Mouse (Mus musculus): ENCODE results near the gene Slc24a4. TPM values are rescaled to one million over a fixed set of nuclear protein-coding genes. Genes with fewer than 3 reads are reported as not detected.
A peak's percentile ranks its signal among the peaks of the same experiment; 100 is the strongest.

The Slc24a4 gene
- polyA plus RNA-seq, 1 experiment from 2014 or later = 0.89 TPM

DNA sequence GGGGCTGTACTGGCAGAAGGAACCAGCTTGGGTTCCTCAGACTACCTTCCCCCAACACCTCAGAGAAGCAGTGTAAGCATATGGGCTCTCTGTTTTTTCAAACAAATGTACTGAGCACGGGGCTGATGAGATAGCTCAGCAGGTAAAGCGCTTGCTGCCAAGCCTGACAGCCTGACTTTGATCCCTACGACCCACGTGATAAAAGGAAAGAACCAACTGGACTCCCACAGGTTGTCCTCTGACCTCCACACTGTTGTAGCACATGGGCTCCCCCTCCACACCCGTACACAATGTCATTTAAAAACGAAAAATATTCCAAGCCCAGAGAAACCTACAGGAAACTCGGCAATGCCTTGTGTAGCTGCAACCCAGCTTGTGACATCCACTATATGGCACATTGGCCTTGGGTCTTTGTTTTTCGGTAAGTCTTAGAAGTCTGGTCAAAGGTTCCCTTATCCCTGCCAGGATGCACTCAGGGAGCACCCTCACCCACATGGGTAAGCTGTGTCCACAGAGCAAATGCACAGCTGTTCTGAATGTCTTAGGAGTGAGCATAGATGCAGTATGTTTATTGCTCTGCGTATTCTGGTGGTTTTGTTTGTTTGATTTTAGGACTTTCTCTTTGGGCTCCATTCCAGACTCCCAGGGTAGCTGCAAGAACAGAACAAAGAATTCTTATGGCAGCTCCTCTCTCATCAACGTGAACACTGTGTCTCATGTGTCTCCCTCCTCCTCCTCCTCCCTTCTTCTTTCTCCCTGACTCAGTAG is 176.7 kb downstream of the Slc24a4 start:
- Histone ChIP-seq H3K9me3 (no peaks in the 10 kb centered on the region), H3K4me1 (replicated peaks) (peaks cover 55% of the 10 kb centered on the region), H3K27me3 (no peaks in the 10 kb centered on the region), H3K36me3 (no peaks in the 10 kb centered on the region), H3K4me3 (no peak overlapping the region), H3K9ac (no peak overlapping the region), H3K27ac (replicated peaks) (no peak overlapping the region; the same call in 1 of the 2 replicates), H3K4me2 (no peak overlapping the region)
- 51% methylated on average over 10 of the region's 10 CpGs for WGBS
- ATAC-seq (ENCODE audit: low read depth) = no peak

- Histone ChIP-seq H3K27ac (replicated peaks) (peak overlapping the region; percentile 75), H3K4me1 (replicated peaks) (peaks cover 47% of the 10 kb centered on the region), H3K4me3 (no peak overlapping the region), H3K27me3 (no peaks in the 10 kb centered on the region), H3K9ac (no peak overlapping the region), H3K9me3 (no peaks in the 10 kb centered on the region), H3K36me3 (no peaks in the 10 kb centered on the region), H3K4me2 (0 out of 2 replicates have a peak overlapping the region, but pooled peaks have one; percentile 6)
- WGBS = 35% methylated on average over 6 of the region's 6 CpGs
- ATAC-seq (ENCODE audit: low read depth) = peak; percentile 68
Measured at GRCm38 (mm10) chr12:102308001-102308456, 179.5 kb downstream of the Slc24a4 start.

DNA sequence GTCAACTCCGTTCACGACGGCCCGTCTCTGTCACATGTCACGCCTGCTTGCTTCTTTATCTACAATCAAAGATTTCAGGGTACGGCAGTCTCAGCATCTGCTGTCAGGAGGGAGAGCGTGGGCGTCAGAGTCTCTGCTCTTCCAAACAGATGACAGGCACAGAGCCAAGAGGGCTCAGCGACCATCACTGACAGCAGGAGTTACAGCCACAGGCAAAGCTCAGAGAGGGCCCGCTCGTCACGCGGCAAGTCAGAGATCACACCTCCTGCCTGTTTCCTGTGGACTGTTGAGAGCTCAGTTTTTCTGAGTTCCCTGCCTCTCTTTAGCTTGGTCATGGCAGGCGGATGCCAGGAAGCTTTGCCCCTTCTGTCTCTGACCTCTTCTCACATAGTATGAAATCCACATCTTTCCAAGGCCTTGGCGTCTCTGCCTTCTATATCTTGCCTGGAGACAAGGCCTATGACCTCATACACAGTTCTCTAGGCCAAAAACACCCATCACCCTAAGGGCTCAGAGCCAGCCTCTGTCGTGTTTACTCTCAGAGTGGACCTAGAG is 180.0 kb downstream of the Slc24a4 start:
- no peaks in the 10 kb centered on the region for H3K36me3 ChIP-seq
- H3K27ac ChIP-seq (replicated peaks) = peak overlapping the region; percentile 75
- peaks cover 42% of the 10 kb centered on the region for H3K4me1 ChIP-seq (replicated peaks)
- no peak overlapping the region for H3K4me3 ChIP-seq
- H3K27me3 ChIP-seq = no peaks in the 10 kb centered on the region
- ATAC-seq (ENCODE audit: low read depth) = peak; percentile 74
- H3K9ac ChIP-seq = no peak overlapping the region; the same call in 1 of the 2 replicates
- no peaks in the 10 kb centered on the region for H3K9me3 ChIP-seq
- 56% methylated on average over 16 of the region's 16 CpGs for WGBS
- H3K4me2 ChIP-seq = no peak overlapping the region

- ATAC-seq (ENCODE audit: low read depth) = no peak
- no peak overlapping the region for H3K4me3 ChIP-seq
- no peak overlapping the region for H3K4me2 ChIP-seq
- H3K36me3 ChIP-seq = no peaks in the 10 kb centered on the region
- no peaks in the 10 kb centered on the region for H3K9me3 ChIP-seq
- H3K27ac ChIP-seq (replicated peaks) = no peak overlapping the region
- peaks cover 34% of the 10 kb centered on the region for H3K4me1 ChIP-seq (replicated peaks)
- H3K9ac ChIP-seq = no peak overlapping the region
- 95% methylated on average over 11 of the region's 11 CpGs for WGBS
- no peaks in the 10 kb centered on the region for H3K27me3 ChIP-seq
Measured at GRCm38 (mm10) chr12:102309099-102309799, 180.7 kb downstream of the Slc24a4 start.

- H3K27me3 ChIP-seq = no peaks in the 10 kb centered on the region
Measured at GRCm38 (mm10) chr12:102309800-102310195, 181.3 kb downstream of the Slc24a4 start.

GRCm38 (mm10) chr12:102310261-102310660 is 181.7 kb downstream of the Slc24a4 start:
- Histone ChIP-seq H3K4me1 (replicated peaks) (peaks cover 24% of the 10 kb centered on the region), H3K9me3 (no peaks in the 10 kb centered on the region), H3K27me3 (no peaks in the 10 kb centered on the region), H3K4me2 (no peak overlapping the region), H3K9ac (no peak overlapping the region), H3K4me3 (no peak overlapping the region), H3K27ac (replicated peaks) (no peak overlapping the region), H3K36me3 (no peaks in the 10 kb centered on the region)
- WGBS = 93% methylated on average over 3 of the region's 3 CpGs
- ATAC-seq (ENCODE audit: low read depth) = no peak

More at GRCm38 (mm10) chr12:102309800-102310195, 181.3 kb downstream of the Slc24a4 start:
- H3K4me1 ChIP-seq (replicated peaks) = peaks cover 29% of the 10 kb centered on the region
- H3K4me2 ChIP-seq = no peak overlapping the region
- H3K9ac ChIP-seq = no peak overlapping the region
- no peak for ATAC-seq (ENCODE audit: low read depth)
- H3K4me3 ChIP-seq = no peak overlapping the region
- WGBS = 90% methylated on average over 8 of the region's 8 CpGs
- no peak overlapping the region for H3K27ac ChIP-seq (replicated peaks)
- no peaks in the 10 kb centered on the region for H3K36me3 ChIP-seq
- H3K9me3 ChIP-seq = no peaks in the 10 kb centered on the region

DNA sequence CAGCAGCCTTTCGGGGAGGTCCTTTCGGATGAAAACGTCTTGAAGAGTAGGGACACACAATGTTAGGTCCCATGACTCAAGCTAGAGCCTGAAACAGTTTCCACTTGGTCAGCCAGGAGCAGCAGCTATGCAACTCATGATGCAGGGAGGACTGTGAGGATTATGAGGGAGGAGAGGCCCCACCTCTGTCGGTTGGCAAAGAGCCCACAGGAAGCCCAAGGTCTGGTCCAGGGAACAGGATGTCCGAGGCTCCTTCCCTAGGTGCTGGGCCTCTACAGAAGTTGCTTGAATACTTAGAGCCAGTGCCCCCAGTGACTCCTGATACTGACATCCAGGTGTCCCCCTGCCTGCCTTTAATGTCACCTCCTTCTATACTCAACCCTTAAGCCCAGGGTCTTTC is 182.9 kb downstream of the Slc24a4 start:
- no peaks in the 10 kb centered on the region for H3K36me3 ChIP-seq
- H3K4me3 ChIP-seq = no peak overlapping the region
- no peak overlapping the region for H3K27ac ChIP-seq (replicated peaks)
- H3K4me1 ChIP-seq (replicated peaks) = peaks cover 18% of the 10 kb centered on the region
- H3K9ac ChIP-seq = no peak overlapping the region
- ATAC-seq (ENCODE audit: low read depth) = no peak
- H3K4me2 ChIP-seq = no peak overlapping the region
- H3K9me3 ChIP-seq = no peaks in the 10 kb centered on the region
- H3K27me3 ChIP-seq = no peaks in the 10 kb centered on the region
- 83% methylated on average over 5 of the region's 5 CpGs for WGBS

Other genes starting within 250 kb of the Slc24a4 start
- gene Trip11, start 215.5 kb upstream of the Slc24a4 start, polyA plus RNA-seq (2015; fragmentation: Nextera tagmentation; extraction: Ambion mirVana) = 19.5 and 22.8 TPM in 2 replicates
- 11.6 and 13.0 TPM in 2 replicates for gene Atxn3, start 170.5 kb upstream of the Slc24a4 start, polyA plus RNA-seq (2015; fragmentation: Nextera tagmentation; extraction: Ambion mirVana)
- 32.0 and 36.5 TPM in 2 replicates for gene Cpsf2, start 152.7 kb upstream of the Slc24a4 start, polyA plus RNA-seq (2015; fragmentation: Nextera tagmentation; extraction: Ambion mirVana)
- gene Rin3, start 154.3 kb downstream of the Slc24a4 start, polyA plus RNA-seq (2015; fragmentation: Nextera tagmentation; extraction: Ambion mirVana) = 4.6 and 5.7 TPM in 2 replicates